Mouse (Mus musculus) T-helper 2 cell (primary cell): Measurements from ENCODE around the gene Crebbp.
"Not testable (repeated sequence)": the region's sequence is repeated elsewhere in the genome, so short reads cannot be mapped to it uniquely, and the experiment has no call there.

Source experiments
- in situ Hi-C: fragments of 300-600 bp; cut with MboI, MseI; formaldehyde crosslinking; loops from one replicate; pipeline ENCODE4 v1.15.1; 2025; ENCODE audit warnings: high pct_unique_total_duplicates

Crebbp gene

DNA sequence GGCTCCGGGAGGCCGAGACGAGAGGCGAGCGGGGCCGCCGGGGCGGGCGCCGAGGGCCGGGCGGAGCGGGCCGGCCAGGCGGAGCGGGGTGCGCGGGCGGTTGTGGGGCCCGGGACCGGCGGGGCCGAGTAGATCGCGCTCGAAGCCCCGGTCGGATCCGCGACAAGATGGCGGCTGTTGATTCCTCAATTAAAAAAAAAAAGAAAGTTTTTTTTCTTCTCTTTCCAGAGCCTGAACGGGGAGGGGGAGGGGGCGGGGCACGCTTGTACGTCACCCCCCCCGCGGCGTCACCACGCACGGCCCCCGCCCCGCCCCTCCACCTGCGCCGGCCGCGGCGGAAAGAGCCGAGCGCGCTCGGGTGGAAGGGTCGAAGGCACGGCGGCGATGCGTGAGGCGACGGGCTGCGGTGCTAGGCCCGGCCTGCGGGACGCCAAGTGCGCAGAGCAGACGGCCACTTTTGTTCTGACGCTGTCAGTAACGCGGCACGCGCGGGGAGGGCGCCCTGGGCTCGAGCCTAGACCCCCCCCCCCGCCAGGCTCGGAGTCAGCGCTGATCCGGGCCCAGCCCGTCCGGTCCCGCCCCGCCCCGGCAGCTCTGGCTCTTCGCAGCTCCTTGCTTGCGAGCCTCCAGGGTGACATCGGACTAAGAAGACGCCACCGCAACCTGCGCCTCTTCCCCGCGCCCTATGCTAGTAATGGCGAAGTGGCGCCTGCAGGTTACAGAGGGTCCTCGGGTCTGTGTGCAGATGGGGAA is at the start of gene Crebbp:
Gene Crebbp (minus strand): TSS at position 199 of the 753 bp plus-strand sequence.
- in situ Hi-C loops, result no loop called here

DNA sequence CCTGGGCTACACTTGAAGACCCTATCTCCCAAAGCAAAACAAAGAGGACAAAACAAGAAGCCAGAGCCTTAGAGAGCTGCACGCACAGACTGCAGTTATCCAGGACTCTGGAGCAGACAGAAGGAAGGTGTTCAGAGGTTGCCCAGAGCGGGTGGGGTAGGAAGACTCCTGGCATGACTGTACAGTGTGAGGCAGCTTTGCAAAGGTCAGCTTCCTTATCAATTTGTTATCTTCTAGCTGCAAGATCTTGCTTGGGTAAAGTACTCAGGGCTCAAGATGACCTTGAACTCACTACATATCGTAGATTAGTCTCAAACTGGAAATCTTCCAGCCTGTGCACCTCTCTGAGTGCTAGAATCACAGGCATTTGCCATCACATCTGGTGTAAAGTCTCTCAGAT is 49.7 kb upstream of the Crebbp start:
- in situ Hi-C loops, result no loop called here

DNA sequence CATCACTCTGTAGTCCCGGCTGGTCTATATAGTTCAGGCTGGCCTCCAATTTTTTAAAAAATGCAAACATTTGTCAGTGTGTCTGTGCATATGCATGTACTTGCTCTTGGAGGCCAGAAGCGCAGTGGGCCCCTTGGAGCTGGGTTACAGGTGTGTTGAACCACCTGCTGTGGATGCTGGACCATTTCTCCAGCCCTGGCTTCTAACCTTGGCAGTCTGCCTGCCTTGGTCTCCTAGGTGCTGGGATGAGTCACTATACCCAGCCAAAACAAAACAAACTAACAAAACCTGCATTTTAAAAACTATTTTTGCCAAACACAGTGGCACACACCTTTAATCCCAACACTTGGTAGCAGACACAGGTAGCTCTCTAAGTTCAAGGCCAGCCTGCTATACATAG is 43.7 kb upstream of the Crebbp start:
- in situ Hi-C loops, result no loop called here

DNA sequence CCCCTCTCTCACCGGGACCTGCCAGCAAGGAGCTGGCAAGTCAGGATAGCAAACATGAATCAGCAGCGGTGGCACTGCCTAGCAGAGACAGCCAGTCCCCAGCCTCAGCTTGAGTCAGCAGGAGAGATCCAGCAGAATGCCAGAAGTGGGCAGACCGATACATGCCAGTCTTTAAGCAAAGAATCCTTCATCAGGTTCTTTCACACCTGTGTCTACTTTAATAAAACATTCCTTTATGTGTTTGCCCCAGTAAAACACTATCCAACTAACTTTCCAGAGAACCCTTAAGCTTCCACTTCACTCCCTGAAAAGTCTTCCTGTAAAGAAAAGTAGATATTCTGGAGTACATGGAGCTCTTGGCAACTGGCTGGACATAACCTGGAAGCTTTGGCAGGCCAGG is 35.0 kb upstream of the Crebbp start:
- in situ Hi-C loops, result no loop called here

DNA sequence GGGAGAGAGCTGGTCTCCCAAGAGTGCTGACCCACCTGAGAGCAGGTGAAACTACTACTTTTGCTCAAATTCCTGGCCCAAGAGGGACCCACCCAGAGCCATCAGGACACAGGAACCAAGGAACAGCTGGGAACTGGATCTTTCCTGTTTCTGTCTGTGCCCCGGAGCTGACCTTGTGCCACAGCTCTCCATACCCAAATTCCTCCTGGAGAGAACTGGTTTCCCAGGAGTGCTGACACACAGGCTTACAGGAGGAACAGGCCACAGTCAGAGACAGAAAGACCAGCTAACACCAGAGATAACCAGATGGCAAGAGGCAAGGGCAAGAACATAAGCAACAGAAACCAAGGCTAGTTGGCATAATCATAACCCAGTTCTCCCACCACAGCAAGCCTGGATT is 31.4 kb upstream of the Crebbp start:
- in situ Hi-C loops, result not testable (repeated sequence)

DNA sequence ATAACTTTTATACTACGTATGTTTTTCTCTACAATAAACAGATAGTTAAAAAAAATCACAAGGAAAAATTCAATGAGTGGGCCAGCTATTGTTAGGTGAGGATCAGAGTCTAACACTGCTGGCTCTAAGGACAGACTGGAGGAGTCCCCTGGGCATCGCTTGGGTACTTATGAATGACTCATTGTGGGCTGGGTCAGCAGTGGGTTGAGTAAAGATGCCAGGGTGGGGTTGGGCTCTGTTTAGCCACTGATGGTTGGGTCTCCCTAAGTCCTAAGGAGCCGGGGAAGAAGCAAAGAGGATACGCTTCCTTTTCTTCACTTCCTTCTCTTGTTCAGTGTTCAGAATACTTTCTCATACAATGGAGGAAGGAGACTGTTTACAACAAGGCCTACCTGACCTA is 22.3 kb upstream of the Crebbp start:
- in situ Hi-C loops, result no loop called here

DNA sequence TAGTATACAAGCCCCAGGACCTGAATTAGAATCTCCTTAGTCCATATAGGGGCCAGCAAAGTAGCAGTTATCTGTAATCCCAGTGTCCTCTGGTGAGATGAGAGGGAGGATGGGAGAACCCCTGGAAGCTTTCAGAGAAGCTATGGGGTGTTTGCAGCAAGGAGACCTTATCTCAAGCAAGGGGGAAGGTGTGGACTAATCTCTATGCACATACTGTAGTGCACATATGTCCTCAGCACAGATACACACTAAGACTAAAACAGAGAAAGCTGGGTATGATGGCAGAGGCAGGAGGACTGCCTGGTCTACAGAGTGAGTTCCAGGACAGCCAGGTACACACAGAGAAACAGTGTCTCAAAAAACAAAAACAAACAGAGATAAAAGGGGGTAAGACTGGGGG is 21.8 kb upstream of the Crebbp start:
- in situ Hi-C loops, result no loop called here

DNA sequence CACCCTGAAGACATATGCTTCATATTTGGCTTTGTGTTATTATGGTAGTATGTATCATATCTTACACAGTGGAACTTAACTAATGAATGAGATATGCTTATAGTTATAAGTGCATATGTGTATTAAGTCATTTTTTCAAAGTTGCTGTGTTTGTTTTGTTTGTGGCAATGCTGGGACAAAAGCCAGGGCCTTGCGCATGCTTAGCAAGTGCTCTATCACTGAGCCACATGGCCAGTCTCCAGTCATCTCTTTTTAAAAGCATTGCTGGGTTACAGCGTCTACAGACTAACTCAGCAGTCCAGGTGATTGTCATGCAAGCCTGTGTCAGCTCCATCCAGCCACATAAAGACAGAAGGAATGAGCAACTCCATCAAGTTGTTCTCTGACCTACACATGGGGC is 12.0 kb upstream of the Crebbp start:
- in situ Hi-C loops, result no loop called here

DNA sequence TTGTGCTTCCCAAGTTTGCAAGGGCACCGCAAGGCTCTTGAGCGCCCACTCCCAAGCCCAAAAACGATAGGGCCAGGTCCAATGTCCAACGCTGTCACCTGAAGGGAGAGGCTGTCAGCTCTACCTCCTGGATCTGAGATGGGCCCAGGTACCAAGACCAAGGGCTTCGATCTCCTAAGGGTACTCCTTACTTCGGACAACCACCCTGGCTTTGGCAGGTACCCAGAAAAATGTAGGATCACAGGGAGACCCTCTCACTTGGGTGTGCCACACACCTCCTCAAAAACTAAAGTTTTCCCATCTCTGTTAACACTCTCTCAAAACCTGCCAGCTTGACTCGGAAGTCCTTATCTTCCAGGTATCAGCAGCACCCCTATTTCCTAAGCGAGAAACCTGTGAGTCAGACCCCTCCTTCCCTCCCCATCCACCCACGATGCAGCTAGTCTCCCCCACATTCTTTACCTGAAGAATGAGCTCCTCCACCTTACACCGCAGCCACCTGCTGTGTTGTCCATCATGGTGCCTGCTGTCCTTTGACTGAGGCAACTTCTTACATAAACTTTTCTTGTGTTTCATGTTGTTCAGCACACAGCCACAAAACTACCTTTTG is 939 bp upstream of the Crebbp start:
- in situ Hi-C loops, result no loop called here

DNA sequence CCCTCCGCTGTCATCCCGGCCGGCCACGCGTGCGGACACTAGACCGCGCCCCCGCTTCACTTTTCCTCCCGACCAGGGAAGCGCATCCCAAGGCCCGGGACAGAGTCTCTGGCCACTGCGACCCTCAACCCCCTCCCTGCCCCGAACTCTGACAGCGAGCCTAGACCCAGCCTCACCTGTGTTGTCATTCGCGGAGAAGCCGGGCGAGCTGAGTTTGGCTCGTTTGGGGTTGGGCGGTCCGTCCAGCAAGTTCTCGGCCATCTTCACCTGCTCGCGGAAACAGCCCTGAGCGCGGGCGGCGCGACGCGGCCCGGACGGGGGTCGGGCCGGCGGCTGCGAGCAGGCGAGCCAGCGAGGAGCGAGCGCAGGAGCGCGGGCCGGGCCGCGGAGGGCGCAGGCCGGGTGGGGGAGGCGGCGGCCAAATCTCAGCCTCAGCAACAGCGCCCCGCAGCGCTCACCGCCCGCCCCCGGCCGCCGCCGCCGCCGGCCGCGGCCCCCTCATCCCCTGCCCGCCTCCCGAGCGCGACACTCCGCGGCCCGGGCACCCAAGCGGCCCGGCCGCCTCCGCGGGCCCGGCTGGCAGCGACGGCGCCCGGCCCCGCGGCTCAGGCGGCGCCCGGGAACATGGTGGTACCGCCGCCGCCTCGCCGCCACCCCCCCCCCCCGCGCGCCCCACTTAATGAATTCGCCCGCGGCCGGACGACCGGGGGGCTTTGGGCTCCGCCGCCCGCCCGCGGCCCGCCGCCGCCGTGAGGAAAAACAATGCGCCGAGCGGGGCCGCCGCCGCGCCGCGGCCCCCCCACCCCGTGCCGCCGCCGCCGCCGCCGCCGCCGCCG is 616 bp downstream of the Crebbp start:
- in situ Hi-C loops, result no loop called here

DNA sequence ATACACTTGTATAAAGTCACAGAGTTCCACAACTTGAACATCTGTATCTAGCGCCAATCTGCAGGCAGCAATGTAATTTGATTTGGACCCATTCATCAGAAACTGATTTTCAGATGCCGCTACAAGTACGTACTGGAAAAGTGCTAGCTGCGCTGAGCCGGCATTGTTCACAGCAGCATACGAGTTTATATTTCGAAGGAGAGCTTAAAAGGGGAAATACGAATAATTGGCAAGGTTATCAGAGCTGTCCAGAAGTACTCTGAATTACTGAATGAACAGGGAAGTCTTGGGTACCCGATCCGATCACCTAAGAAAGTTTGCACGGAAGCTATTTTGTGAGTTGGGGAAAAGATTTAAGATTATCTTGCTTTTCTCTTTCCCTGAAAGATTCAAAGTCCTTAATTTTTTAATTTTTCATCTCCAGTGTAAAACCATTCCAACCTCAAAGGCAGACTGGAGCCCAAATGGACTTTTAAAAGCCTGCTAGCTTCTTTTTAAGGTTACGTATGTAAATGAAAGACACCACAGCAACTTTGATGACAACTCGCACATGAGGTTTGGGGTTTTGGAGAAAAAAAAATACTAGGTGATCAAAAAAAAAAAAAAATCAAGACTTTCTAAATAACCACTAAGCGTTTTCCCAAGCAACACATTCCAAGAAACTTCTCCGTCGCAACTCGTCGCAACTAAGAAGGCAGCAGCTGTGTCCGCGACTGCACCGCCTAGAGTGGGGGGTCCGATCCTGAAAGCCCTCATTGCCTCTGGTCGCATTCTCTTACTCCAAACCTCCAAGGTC is 1.4 kb downstream of the Crebbp start:
- in situ Hi-C loops, result no loop called here

DNA sequence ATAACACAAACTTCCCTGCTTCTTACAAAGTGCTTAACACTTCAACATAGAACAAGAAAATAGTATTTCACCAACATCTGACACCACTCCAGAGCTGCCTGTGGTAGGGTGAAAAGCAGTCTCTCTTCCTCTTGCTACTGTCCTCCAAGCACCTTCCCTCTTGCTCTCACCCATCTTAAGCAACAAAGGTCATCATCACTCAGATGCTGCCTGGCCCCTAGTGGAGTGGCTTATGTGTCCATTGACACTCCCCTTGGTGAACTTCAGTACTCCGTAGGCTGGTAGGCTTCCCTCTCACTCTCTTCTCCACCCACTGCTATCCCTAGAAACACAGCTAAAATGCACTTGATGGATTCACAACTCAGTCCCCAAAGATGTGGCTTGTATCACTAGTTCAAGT is 3.5 kb downstream of the Crebbp start:
- in situ Hi-C loops, result no loop called here

DNA sequence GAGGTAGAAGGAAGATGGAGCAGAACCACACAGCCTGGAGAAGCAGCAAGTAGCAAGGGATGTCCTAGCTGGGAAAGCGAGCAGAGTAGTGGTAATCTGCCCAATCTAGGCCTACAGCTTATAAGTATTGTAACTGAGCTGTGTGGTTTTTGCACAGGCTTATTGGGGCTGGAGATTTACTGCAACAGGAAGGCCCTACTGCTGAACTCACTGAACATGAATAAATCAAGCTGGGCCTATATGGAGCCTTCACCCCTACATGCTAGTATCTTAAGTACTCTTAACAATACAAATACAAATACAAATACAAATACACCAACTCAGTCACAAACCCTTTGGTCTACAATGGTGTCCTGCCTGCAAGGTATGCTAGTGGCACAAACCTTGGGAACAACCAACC is 10.2 kb downstream of the Crebbp start:
- in situ Hi-C loops, result no loop called here

DNA sequence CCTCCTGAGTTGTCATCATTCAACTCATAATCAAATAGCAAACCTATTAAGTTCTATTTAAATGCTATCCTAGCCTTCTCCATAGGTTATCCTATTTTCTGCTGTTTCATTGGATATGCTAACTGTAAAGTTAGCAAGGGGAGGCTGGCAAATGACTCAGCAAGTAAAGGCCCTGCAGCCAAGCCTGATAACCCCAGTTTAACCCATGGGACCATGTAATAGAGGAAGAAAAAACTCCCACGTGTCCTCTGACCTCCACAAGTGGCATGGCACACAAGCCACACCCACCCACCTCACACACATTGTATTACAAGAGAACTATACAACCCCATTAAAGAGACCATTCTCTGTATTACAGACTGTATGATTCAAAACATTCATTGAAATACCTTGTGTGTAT is 13.8 kb downstream of the Crebbp start:
- in situ Hi-C loops, result no loop called here

DNA sequence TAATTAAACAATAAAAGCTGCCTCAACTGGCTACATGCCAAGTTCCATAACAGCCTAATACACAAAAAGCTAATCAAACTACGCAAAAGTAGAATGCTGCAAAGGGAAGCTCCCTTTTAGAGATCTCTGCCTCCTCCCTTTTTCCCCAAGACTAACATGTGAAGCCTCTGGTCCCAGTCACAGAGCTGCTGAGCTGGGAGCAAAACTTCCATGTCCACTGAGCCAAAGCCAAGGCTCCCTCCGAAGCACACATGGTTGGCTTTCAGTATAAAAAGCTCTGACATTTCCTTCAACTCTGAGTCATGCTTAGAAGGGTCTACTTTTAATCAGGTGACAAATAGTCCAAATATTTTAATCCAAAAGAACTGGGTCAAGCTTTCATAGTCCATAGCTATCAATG is 14.2 kb downstream of the Crebbp start:
- in situ Hi-C loops, result no loop called here

DNA sequence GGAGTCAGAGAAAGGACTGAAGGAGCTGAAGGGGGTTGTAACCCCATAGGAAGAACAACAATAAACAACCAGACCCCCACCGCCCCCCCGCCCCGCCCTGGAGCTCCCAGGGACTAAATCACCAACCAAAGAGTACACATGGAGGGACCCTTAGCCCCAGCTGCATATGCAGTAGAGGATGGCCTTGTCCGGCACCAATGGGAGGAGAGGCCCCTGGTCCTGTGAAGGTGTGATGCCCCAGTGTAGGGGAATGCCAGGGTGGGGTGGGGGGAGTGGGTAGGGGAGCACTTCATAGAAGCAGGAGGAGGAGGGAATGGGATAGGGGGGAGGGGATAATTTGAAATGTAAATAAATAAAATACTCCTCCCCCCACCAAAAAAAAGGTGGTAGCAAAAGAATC is 15.8 kb downstream of the Crebbp start:
- in situ Hi-C loops, result no loop called here

DNA sequence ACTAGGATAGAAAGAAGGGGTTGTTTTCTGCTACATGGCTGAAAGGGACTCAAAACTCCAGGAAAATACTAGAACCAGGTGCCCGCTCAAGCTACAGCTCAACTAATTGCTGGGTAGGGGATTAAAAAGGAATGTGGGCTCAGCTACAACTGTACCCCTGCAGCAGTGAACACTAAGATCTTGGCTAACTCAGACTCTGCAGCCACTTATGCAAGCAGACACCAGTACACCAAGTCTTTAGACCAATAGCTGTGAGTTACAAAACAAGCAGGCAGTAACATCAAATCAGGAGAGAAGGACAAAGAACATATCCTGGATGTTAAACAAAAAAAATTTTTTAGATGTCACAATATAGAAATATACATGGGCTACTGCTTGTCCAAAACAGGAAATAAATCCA is 23.6 kb downstream of the Crebbp start:
- in situ Hi-C loops, result no loop called here

DNA sequence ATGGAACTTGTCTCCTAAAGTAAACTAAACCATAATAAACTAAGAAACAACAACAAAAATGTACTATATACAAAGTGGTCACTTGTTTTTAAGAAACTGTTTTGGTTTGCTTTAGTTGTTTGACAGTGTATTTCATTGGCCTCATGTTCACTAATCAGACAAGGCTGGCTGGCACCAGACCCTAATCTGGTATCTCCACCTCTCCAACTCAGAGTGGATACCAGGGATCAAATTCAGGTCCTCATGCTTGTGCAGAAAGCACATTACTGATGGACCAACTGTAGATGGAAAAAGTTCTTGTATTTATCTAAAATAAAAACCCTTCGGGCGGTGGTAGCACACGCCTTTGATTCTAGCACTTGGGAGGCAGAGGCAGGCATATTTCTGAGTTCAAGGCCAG is 38.7 kb downstream of the Crebbp start:
- in situ Hi-C loops, result no loop called here

DNA sequence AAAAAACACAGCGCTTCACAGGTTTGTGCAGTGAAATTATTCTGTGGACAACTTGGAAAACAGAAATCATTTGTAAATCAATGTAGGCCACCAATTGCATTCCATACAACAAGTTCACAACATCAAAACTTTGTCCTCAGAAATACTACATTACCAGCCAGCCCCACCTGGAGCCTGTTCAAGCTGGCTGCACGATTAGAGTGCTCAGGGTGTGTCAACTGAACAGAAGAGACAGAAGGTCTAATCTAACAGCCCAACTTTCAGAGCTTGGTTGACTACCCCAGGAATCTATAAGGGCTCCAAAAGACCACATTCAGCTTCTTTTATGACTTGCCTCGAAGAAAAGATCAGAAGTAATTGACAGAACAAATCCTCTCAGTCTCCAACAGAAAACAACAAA is 44.3 kb downstream of the Crebbp start:
- in situ Hi-C loops, result no loop called here

DNA sequence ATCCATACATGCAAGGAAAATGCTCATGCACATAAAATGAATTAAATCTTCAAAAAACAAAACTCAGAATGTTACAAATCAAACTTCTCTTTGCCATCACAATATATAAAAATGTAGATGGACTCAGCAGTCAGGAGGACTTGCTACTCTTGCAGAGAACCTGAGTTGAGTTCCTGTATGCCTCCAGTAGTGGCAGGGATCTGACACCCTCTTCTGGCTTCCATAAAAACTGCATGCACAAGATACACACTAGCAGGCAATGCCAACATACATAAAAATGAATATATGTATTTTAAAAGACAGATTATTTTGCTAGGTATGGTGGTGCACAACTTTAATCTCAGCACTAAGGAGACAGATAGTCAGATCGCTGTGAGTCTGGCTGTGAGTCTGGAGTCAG is 45.3 kb downstream of the Crebbp start:
- in situ Hi-C loops, result no loop called here

DNA sequence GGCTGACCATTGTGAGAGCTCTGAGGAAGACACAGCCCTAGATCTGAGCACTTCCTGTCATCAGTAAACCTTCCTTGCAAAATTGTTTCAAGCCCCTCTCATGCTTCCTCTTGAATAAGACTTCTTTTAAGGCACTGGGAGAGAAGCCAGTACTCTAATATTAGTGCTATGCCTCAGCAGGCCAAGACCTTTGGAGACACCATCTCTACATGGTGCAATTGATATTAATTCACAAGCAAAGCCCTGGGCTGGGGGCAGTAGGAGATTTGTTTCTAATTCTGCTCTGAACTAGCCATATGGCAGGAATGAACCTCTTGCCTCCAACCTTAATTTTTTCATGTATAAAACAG is 52.9 kb downstream of the Crebbp start:
- in situ Hi-C loops, result no loop called here

DNA sequence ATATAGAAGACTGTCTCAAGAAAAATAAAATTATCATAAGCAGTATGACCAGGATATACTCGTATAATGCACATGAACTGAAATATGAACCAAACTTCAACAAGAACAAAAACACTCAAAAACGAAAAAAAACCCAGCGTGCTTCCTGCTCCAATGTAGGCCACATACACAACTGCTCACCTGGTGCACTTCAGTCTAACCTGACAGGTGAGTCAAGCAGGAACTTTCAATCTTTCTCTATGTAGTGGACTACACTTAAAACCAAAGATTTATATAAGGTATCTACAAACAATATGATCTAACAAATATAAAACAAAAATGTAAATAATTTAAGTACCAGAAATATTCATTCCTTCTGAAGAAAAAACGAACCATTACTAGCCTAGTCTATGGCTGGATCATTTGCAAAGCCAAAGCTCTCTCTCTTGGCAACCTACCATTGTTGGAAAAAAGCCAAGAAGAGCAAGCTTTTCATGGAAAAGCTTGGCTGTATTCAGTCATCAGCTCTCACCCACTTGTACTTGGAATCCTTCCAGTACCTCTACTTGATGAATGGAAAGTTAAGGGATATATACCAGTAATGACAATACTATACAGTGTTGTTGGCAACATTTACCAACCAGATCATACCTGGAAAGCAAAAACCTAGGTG is 53.4 kb downstream of the Crebbp start:
- in situ Hi-C loops, result no loop called here
